Mouse (Mus musculus): ENCODE measurements around the gene Dusp1. TPM values are rescaled to one million over a fixed set of nuclear protein-coding genes. Genes with fewer than 3 reads are reported as not detected.

The Dusp1 gene
- polyA plus RNA-seq, 1 experiment, result 32.2 TPM

- TF ChIP-seq CTCF (IDR thresholded peaks at IDR 0.05; ENCODE audit: low read depth, low read length), result no peak
- no peak for TF ChIP-seq POLR2A (IDR thresholded peaks at IDR 0.05; ENCODE audit: borderline replicate concordance, low read depth, low read length)
- H3K4me1 ChIP-seq (ENCODE audit: control insufficient read depth, insufficient read depth, low read length), result peaks cover 17% of the 10 kb centered on the region
- no peak overlapping the region for H3K4me3 ChIP-seq (ENCODE audit: insufficient read depth, low read length)
Measured at GRCm38 (mm10) chr17:26587961-26588487, 26.1 kb upstream of the Dusp1 start.

DNA sequence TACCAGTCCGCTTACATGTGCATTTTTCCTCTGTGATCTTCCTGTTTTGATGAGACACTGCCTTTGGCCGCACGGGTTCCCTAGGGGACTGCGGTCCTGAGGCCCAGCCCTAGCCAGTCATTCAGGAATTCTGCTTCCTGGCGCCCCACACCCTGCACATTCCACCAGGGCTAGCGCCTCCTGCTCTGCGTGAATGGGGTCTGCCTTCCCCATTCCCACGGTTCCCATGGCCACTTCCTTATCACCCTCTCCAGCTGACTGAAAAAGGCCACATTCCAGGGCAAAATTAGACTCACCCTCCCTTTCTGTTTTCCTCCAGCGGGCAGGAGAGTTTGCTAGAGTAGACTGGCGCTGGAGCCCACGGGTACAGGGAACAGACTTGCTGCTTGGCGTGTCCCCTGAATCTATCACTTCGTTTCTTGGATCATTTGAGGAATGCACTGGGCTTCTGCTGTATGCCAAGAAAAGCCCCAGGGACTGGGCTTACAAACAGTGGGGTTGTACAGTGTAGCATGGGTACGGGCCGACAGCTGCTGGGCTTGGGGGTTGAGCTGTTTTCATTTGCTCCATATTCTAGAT lies 22.7 kb upstream of the Dusp1 start:
- H3K4me1 ChIP-seq (ENCODE audit: control insufficient read depth, insufficient read depth, low read length), result peaks cover 7% of the 10 kb centered on the region
- no peak for TF ChIP-seq CTCF (IDR thresholded peaks at IDR 0.05; ENCODE audit: low read depth, low read length)
- TF ChIP-seq POLR2A (IDR thresholded peaks at IDR 0.05; ENCODE audit: borderline replicate concordance, low read depth, low read length), result no peak
- H3K27ac ChIP-seq (ENCODE audit: insufficient read depth, low read depth, low read length), result no peak overlapping the region
- H3K4me3 ChIP-seq (ENCODE audit: insufficient read depth, low read length), result no peak overlapping the region

More at GRCm38 (mm10) chr17:26587961-26588487, 26.1 kb upstream of the Dusp1 start:
- no peak overlapping the region for H3K27ac ChIP-seq (ENCODE audit: insufficient read depth, low read depth, low read length)

DNA sequence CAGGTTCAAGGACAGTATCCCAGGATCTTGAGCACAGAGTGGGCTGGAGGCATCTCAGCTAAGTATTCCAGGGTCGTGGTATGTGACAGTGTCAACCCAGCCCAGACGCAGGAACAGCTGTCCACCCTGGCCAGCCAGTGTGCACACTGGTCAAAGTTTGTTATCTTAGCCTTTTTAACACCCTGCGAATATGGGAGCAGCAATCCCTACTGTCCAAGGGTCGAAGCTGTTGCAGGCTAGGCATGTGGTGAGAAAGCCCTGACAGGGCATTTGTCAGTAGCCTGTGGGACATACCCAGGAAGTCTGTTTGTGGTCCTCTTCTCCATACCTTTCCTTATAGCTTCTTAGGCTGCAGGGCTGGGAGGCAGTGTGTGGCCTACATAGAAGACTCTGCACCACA lies 22.1 kb upstream of the Dusp1 start:
- no peak overlapping the region for H3K27ac ChIP-seq (ENCODE audit: insufficient read depth, low read depth, low read length)
- TF ChIP-seq POLR2A (IDR thresholded peaks at IDR 0.05; ENCODE audit: borderline replicate concordance, low read depth, low read length) (no peak), CTCF (IDR thresholded peaks at IDR 0.05; ENCODE audit: low read depth, low read length) (no peak)
- H3K4me3 ChIP-seq (ENCODE audit: insufficient read depth, low read length), result no peak overlapping the region
- H3K4me1 ChIP-seq (ENCODE audit: control insufficient read depth, insufficient read depth, low read length), result peaks cover 7% of the 10 kb centered on the region

DNA sequence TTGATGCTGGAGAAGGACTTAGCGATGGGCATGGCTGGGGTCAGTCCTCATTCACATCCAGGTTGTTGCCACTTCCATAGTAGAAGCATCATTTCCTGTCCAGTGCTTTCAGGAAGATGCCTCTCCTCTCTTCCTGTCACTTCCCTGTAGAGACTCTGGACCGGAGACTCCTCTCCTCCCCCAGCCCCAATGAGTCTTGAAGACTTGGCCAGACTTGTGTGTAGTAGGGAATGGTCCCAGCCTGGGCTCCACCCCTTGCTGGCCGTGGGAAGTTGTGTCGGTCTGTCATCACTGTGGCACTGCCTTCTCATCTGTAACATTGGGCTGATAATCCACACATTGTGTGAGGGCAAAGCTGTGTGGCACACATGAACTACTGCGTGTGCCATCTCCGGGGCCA lies 21.7 kb upstream of the Dusp1 start:
- Histone ChIP-seq H3K27ac (ENCODE audit: insufficient read depth, low read depth, low read length) (no peak overlapping the region), H3K4me3 (ENCODE audit: insufficient read depth, low read length) (no peak overlapping the region), H3K4me1 (ENCODE audit: control insufficient read depth, insufficient read depth, low read length) (peaks cover 7% of the 10 kb centered on the region)
- no peak for TF ChIP-seq CTCF (IDR thresholded peaks at IDR 0.05; ENCODE audit: low read depth, low read length)

- no peak overlapping the region for H3K4me3 ChIP-seq (ENCODE audit: insufficient read depth, low read length)
- H3K27ac ChIP-seq (ENCODE audit: insufficient read depth, low read depth, low read length), result no peak overlapping the region
- TF ChIP-seq CTCF (IDR thresholded peaks at IDR 0.05; ENCODE audit: low read depth, low read length) (no peak), POLR2A (IDR thresholded peaks at IDR 0.05; ENCODE audit: borderline replicate concordance, low read depth, low read length) (no peak)
- peaks cover 7% of the 10 kb centered on the region for H3K4me1 ChIP-seq (ENCODE audit: control insufficient read depth, insufficient read depth, low read length)
Measured at GRCm38 (mm10) chr17:26583056-26583455, 21.1 kb upstream of the Dusp1 start.

GRCm38 (mm10) chr17:26582297-26582696 lies 20.4 kb upstream of the Dusp1 start:
- H3K4me1 ChIP-seq (ENCODE audit: control insufficient read depth, insufficient read depth, low read length), result peaks cover 9% of the 10 kb centered on the region
- H3K27ac ChIP-seq (ENCODE audit: insufficient read depth, low read depth, low read length), result no peak overlapping the region
- no peak overlapping the region for H3K4me3 ChIP-seq (ENCODE audit: insufficient read depth, low read length)
- TF ChIP-seq POLR2A (IDR thresholded peaks at IDR 0.05; ENCODE audit: borderline replicate concordance, low read depth, low read length) (no peak), CTCF (IDR thresholded peaks at IDR 0.05; ENCODE audit: low read depth, low read length) (no peak)

- Histone ChIP-seq H3K4me3 (ENCODE audit: insufficient read depth, low read length) (no peak overlapping the region), H3K27ac (ENCODE audit: insufficient read depth, low read depth, low read length) (no peak overlapping the region), H3K4me1 (ENCODE audit: control insufficient read depth, insufficient read depth, low read length) (peaks cover 21% of the 10 kb centered on the region)
- no peak for TF ChIP-seq POLR2A (IDR thresholded peaks at IDR 0.05; ENCODE audit: borderline replicate concordance, low read depth, low read length)
- no peak for TF ChIP-seq CTCF (IDR thresholded peaks at IDR 0.05; ENCODE audit: low read depth, low read length)
Measured at GRCm38 (mm10) chr17:26580873-26581401, 19.0 kb upstream of the Dusp1 start.

DNA sequence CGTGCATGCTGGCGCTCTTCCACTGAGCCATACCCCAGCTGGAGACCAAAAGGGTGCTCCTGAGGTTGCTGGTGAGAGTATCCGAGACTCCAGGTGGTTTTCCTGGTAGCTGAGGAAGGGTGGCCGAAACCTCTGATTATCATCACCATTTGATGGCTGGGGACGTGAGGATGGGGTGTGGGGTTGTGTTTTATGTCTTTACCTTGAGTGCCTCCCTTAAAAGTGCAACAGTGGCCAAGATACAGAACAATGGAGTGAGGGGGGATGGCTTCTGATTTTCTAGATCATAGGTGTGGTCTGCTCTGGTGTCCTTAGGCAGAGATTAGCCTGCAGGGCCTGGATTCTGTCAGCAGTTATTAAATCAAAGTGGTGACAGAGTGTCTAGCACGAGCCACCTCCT lies 17.5 kb upstream of the Dusp1 start:
- TF ChIP-seq POLR2A (IDR thresholded peaks at IDR 0.05; ENCODE audit: borderline replicate concordance, low read depth, low read length) (no peak), CTCF (IDR thresholded peaks at IDR 0.05; ENCODE audit: low read depth, low read length) (no peak)
- no peak overlapping the region for H3K27ac ChIP-seq (ENCODE audit: insufficient read depth, low read depth, low read length)
- no peak overlapping the region for H3K4me3 ChIP-seq (ENCODE audit: insufficient read depth, low read length)
- peaks cover 19% of the 10 kb centered on the region for H3K4me1 ChIP-seq (ENCODE audit: control insufficient read depth, insufficient read depth, low read length)

GRCm38 (mm10) chr17:26578771-26579170 lies 16.8 kb upstream of the Dusp1 start:
- H3K27ac ChIP-seq (ENCODE audit: insufficient read depth, low read depth, low read length), result no peak overlapping the region
- TF ChIP-seq CTCF (IDR thresholded peaks at IDR 0.05; ENCODE audit: low read depth, low read length), result no peak
- no peak for TF ChIP-seq POLR2A (IDR thresholded peaks at IDR 0.05; ENCODE audit: borderline replicate concordance, low read depth, low read length)
- peaks cover 20% of the 10 kb centered on the region for H3K4me1 ChIP-seq (ENCODE audit: control insufficient read depth, insufficient read depth, low read length)
- H3K4me3 ChIP-seq (ENCODE audit: insufficient read depth, low read length), result no peak overlapping the region

- no peak overlapping the region for H3K27ac ChIP-seq (ENCODE audit: insufficient read depth, low read depth, low read length)
- H3K4me1 ChIP-seq (ENCODE audit: control insufficient read depth, insufficient read depth, low read length), result peaks cover 21% of the 10 kb centered on the region
- no peak overlapping the region for H3K4me3 ChIP-seq (ENCODE audit: insufficient read depth, low read length)
- TF ChIP-seq CTCF (IDR thresholded peaks at IDR 0.05; ENCODE audit: low read depth, low read length), result no peak
- TF ChIP-seq POLR2A (IDR thresholded peaks at IDR 0.05; ENCODE audit: borderline replicate concordance, low read depth, low read length), result no peak
Measured at GRCm38 (mm10) chr17:26578162-26578561, 16.2 kb upstream of the Dusp1 start.

Data from bone marrow macrophage, adult 2 months (primary cell).